Mouse (Mus musculus) bone marrow, adult 2 months (tissue): ENCODE results near the gene Tmcc3.

ENCODE experiments used
- CTCF ChIP-seq: fragments of 200-500 bp; IDR thresholded peaks from 2 replicates; pipeline ENCODE4 v1.5.1; 2011; ENCODE audit warnings: low read length, control low read depth; ENCODE audit not compliant: control insufficient read depth, insufficient read depth
- POLR2A ChIP-seq: fragments of 200-500 bp; IDR thresholded peaks from 2 replicates; pipeline ENCODE4 v1.6.1; 2011; ENCODE audit warnings: low read depth, mild to moderate bottlenecking, control low read depth, low read length, borderline replicate concordance; ENCODE audit not compliant: control insufficient read depth

- TF ChIP-seq CTCF (no peak), POLR2A (no peak)
These were observed 134.7 kb downstream of the Tmcc3 start for GRCm38 (mm10) chr10:94446379-94447008.
